Mouse (Mus musculus): ENCODE data around the gene Utp14b. TPM values are rescaled to one million over a fixed set of nuclear protein-coding genes. Genes with fewer than 3 reads are reported as not detected.
A peak's percentile ranks its signal among the peaks of the same experiment; 100 is the strongest.

Utp14b gene
- total RNA-seq, 1 experiment from 2014 or later, result 3.6 TPM

DNA sequence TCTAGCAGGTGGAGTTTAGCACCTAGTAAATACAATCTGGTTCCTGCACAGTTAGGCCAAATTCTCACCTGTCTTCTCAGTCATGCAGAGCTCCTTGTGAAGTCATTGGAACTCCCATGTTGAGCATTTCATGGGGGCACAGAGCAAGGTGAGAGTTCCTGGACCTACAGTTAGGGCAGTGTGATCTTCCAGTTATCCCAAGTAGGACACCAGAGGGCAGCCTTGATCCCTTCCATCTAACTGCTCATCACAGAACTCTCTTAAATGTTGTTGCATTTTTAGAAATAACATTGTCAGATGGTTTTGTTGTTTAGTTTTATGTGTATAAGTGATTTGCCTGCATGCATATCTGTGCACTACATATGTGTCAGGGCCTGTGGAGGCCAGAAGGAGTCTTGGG lies 29.0 kb downstream of the Utp14b start:
- peak; percentile 23 for DNase-seq

DNA sequence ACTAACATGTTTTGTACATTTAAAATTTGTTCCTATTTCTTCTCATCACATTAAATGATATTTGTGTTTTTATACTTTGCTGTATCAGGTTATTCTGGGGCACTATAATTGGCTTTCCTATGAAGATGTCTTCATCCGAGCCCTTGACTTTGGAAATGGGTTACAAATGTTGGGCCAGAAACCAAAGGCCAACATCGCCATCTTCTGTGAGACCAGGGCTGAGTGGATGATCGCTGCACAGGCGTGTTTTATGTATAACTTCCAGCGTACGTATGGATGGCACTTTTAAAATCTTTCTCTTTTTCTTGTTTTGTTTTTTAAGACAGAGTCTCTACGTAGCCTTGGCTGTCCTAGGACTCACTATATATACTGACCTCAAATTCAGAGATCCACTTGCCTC lies 30.3 kb downstream of the Utp14b start:
- no peak for DNase-seq

DNA sequence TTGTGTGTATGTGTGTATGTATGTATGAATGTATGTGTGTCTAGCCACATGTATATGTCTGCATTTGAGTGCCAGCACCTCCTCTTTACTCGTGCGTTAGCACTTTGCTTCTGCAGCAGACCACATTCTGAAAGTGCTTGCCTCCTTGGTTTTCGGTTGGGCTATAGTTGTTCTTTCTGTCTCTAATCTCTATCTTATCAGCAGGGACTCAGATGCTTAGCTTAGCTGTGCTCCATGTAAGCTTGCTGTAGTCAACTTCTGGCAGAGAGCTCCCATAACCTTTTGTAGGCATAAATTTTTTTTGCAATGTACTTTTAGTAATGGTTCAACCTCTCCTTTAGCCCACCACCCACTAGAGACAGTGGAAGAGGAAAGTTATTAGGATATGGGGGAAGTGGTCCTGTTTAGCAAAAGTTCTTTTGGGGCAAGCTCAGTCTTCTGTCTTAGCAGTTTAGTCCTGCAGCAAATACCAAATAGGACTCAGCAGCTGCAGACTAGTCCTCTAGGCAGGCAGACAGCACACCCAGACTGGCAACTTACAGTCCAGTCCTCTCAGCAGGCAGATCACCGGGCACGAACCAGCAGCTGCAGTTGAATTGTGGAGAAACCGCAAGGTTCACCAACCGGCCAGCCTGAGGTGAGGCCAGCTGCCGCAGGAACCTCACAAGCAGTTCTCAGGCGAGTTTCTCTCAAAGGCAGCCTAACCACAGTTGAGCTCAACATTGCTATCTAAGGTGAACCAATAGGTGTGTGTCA lies 36.8 kb downstream of the Utp14b start:
- DNase-seq, result no peak

DNA sequence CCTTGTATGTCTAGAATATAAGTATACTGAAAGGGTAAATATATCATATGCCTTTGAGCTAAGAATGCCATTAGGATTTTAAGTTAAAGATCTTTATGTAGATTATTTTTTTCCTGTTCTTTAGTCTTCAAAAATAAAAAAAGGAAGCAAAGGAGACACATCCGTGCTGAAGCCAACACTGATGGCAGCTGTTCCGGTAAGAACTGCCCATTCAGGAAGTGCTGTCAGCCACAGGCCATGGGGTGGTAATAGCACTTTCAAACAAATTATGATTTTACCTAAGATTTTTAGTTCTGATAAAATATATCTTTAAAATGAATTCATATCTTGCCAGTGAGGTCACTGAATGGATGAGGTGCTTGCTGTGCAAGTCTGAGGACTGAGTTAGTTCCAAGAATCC lies 38.5 kb downstream of the Utp14b start:
- no peak for DNase-seq

DNA sequence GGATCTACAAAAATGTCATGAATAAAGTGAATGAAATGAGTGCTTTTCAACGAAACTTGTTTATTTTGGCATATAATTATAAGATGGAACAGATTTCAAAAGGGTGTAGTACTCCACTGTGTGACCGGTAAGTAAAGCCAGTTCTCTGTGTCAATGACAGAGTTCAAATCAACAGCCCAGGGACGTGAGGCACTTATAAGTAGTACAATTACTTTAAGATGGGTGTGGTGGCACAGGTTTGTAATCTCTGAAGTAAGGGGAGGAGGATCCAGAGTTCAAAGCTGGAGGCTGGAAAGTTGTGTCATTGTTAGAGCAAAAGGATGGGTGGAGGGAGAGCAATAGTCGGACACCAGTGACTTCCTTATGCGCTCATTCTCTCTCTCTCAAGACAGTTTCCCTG lies 39.1 kb downstream of the Utp14b start:
- no peak for DNase-seq

DNA sequence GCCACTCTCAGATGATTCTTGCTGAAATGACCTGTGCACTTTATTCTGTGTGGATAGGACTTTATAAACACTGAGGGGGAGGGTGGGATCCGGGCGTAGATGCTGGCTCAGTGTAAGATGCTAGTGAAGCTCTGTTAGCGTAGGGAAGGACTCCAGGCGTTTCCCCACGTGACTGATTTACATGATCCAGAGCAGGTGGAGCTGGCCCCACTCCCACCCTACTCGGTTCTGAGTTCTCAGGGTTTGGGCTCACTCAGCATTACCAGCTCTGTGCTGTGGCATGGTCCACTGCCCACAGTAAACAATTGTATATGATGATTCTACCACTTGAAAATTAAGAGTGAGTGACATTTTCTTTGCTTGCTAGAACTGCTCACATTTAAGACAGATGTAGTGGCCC lies 40.3 kb downstream of the Utp14b start:
- no peak for DNase-seq

DNA sequence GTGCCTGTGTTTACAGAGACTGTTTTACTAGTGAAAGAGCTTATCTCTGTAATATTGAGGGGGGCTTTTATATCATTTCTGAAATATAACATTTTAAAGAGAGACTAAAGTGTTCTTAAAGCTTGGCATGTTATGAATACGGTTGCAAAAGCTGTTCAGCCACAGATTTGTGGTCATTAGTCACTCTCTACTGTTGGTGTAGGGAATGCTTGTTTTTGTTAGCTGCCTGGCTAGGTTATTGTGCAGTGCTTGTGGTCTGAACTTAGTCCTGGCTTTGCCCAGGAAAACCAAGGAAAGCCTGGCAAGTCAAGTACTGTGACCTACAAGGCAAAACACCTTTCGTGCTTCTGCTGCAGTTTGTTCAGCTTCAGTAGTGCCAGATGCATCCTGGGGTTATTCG lies 43.9 kb downstream of the Utp14b start:
- no peak for DNase-seq

DNA sequence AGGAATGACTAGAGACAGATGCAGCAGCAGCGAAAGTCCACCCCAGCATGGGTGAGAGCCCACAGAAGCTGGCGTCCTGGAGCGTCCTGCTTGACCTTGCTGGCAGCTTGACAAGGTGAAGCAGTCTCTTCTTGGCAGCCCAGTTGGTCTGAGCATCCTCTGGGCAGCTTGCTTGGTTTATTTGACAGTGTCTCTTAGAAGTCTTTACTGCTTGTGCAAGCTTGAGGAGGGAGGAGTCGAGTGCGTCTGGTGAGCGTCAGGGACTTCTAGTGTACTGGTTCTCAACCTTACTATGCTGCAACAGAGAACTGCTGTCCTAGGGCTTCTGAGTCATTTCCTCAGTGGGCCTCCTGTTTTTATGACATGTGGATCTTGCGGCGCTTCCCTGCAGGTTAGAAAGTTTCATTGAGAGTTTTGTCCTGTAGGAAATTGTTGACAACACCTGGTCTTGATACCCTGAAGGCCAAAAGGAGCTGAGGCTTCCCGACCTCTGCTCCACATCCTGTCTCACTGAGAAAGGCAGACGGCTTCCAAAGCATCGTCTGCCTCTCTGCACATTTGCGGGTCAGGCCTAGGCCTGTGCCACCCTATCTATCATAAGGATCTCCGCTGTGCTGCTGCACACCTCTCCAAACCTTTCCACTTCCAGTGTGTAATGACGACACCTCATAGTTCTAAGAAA lies 44.6 kb downstream of the Utp14b start:
- DNase-seq, result peak; percentile 27

DNA sequence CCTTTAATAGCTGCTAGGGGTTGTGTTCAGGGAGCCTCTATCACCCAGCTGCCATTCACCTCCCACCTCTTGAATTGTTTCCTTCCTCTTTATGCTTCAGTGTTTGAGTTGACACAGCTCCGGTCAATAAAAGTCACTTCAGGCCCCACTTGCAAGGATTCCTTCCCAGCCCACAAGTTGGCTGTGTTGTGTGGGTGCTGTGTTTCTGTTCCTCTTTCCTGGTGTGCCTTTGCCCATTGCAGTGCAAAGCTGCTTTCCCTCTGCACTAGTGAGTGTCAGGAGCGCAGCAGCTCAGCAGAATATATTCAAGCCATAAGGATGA lies 45.1 kb downstream of the Utp14b start:
- DNase-seq, result no peak

DNA sequence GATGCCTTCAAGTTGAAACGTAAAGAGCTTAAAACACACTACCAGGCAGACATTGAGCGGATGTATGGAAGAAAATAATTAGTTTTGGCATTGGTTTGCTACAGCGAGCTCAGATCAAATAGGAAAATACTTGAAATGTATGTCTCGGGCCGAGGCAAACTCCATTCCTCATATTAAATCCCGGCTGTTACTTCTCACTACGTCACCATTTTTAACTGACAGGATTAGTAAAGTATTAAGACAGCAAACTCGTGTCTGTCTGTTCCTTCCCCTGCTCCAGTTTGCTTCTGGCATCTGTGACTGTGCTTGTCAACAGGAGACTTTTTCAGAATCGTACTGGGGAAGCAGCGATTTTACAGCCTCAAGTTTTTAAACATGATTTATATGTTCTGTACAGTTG lies 48.5 kb downstream of the Utp14b start:
- DNase-seq, result no peak

DNA sequence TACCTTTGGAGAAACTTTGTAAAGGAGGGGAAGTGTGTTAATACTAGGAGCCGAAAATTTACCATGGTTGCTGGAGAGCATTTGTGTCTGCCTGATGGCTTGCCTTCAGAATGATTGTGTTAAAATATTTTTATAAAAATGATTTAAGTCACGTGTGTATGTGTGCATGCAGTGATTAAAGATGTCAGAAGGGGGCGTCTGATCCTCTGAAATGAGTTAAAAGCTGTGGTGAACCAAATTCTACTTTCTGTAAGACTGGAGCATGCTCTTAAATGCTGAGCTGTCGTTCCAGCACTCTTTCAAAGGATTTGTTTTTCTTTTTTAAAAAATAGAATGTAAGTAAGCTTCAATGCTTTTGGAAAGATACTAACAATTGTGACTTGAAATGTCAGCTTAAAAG lies 49.4 kb downstream of the Utp14b start:
- DNase-seq, result peak; percentile 23

DNA sequence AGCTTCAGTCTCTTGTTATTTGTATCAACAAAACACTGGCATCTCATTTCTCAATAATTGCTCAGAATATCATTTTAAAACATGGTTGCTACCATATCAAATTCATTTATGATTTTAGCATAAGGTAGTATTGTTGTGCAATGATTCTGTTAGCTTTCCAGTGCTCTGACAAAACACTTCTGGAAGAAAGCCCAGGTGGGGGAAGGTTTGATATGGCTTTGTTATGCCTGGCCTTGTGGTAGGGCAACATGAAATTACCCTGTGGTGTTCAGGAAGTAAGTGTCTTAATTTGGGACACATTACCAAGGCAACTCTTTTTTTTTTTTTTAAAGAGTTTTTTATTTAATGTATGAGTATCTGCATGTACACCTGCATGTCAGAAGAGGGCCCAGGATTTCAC lies 52.2 kb downstream of the Utp14b start:
- DNase-seq, result peak; percentile 30

DNA sequence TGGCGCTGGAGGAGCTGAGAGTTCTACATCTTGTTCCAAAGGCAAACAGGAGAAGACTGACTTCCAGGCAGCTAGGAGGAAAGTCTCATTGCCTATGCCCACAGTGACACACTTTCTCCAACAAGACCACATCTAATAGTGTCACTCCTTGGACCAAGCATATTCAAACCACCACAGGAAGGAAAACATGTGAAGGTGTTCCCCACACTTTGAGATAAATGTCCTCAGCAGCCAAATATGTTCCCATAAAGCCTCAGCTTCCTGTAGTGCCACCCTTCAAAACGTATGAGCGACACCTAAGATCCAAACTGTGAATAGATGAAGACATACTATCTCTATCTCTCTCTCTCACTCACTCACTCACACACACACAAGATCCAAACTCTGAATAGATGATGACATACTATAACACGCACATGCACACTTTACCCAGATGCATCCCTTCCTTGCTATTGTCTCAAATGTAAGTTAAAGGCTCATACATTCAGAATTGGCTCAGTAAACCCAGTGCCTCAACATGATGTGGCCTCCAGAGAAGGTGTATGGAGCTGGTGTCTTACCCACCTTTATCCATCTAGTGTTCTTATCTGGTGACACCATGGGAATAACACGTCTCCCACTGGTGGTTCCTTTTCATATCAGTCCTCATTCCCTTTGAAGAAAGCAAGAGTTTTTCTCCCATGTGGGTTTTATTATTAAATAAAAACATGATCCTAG lies 52.9 kb downstream of the Utp14b start:
- no peak for DNase-seq

Other genes starting within 250 kb of the Utp14b start
- gene Farsb, start 169.1 kb upstream of the Utp14b start, total RNA-seq (2021), result 65.8 and 67.3 TPM in 2 replicates
- 1.1 TPM in 1 of 2 replicates, not detected in the other for gene Mogat1, start 147.0 kb upstream of the Utp14b start, total RNA-seq (2021)
- 0.11 and 0.15 TPM in 2 replicates for gene BC035947, start 145.9 kb upstream of the Utp14b start, total RNA-seq (2021)
- gene Acsl3, start 213 bp upstream of the Utp14b start, total RNA-seq (2021), result 11.9 and 15.6 TPM in 2 replicates
- 6.5 and 8.2 TPM in 2 replicates for gene Kcne4, start 158.7 kb downstream of the Utp14b start, total RNA-seq (2021)